Mouse (Mus musculus) embryonic facial prominence, embryonic 13.5 days (tissue): ENCODE measurements around the gene Orai2. TPM values are rescaled to one million over a fixed set of nuclear protein-coding genes. Genes with fewer than 3 reads are reported as not detected.
"Not testable (repeated sequence)": the region's sequence is repeated elsewhere in the genome, so short reads cannot be mapped to it uniquely, and the experiment has no call there.

Experiments
- ATAC-seq: fragments of 200-750 bp; cut with Nextera tagmentation; 2 replicates; pipeline ENCODE4 v1.8.0; 2017; ENCODE audit warnings: low read depth; ENCODE audit not compliant: insufficient number of reproducible peaks, insufficient read depth, low FRiP score, low TSS enrichment
- H3K27ac ChIP-seq: fragments of 300-500 bp; sonication (generic); 2 replicates; pipeline ENCODE4 v1.5.1; 2015; ENCODE audit warnings: moderate library complexity, mild to moderate bottlenecking, inconsistent platforms
- H3K27me3 ChIP-seq: fragments of 300-500 bp; sonication (generic); 2 replicates; pipeline ENCODE4 v1.6.1; 2015; ENCODE audit warnings: mild to moderate bottlenecking, inconsistent platforms
- H3K36me3 ChIP-seq: fragments of 300-500 bp; sonication (generic); 2 replicates; pipeline ENCODE4 v1.6.1; 2015; ENCODE audit warnings: mild to moderate bottlenecking, inconsistent platforms
- H3K4me1 ChIP-seq: fragments of 300-500 bp; sonication (generic); 2 replicates; pipeline ENCODE4 v1.6.1; 2015; ENCODE audit warnings: inconsistent platforms
- H3K4me2 ChIP-seq: fragments of 300-500 bp; sonication (generic); 2 replicates; pipeline ENCODE4 v1.6.1; 2015; ENCODE audit warnings: moderate library complexity, mild to moderate bottlenecking, inconsistent platforms
- H3K4me3 ChIP-seq: fragments of 300-500 bp; sonication (generic); 2 replicates; pipeline ENCODE4 v1.5.1; 2015; ENCODE audit warnings: mild to moderate bottlenecking, inconsistent platforms
- H3K9ac ChIP-seq: fragments of 300-500 bp; sonication (generic); 2 replicates; pipeline ENCODE4 v1.6.1; 2015; ENCODE audit warnings: mild to moderate bottlenecking, inconsistent platforms
- H3K9me3 ChIP-seq: fragments of 300-500 bp; sonication (generic); 2 replicates; pipeline ENCODE4 v1.6.1; 2016; ENCODE audit warnings: inconsistent platforms
- WGBS: fragments of 180-500 bp; shearing (Covaris S2); methylation state at CpG from one replicate; pipeline ENCODE4 v1.1.7; 2015; ENCODE audit warnings: mixed read lengths; 5-methylcytosine and 5-hydroxymethylcytosine counted together
- polyA plus RNA-seq: library from polyadenylated mRNA; unstranded; fragments of >200 nt; fragmentation: Nextera tagmentation; extraction: Ambion mirVana; gene quantifications from 2 replicates; pipeline ENCODE4 v1.2.1, GENCODE M21; 2015

The Orai2 gene
- polyA plus RNA-seq = 13.3 and 17.7 TPM in 2 replicates

- Histone ChIP-seq H3K36me3 (peaks cover 12% of the 10 kb centered on the region), H3K4me1 (peaks cover 24% of the 10 kb centered on the region), H3K4me3 (peak within 1 kb of the TSS; percentile 62), H3K27me3 (no peaks in the 10 kb centered on the region), H3K9me3 (no peaks in the 10 kb centered on the region), H3K27ac (peak within 1 kb of the TSS; percentile 75), H3K9ac (peak within 1 kb of the TSS; percentile 81), H3K4me2 (peak within 1 kb of the TSS; percentile 92)
- peak; percentile 81 for ATAC-seq
- 5% methylated on average over 48 of the region's 49 CpGs for WGBS
Observed at GRCm38 (mm10) chr5:136170512-136171362, at the start of gene Orai2. Orai2 (minus strand) TSS chr5:136170713.

GRCm38 (mm10) chr5:136218585-136218984 lies 48.1 kb upstream of the Orai2 start:
- H3K4me2 ChIP-seq = no peak overlapping the region
- H3K9ac ChIP-seq = no peak overlapping the region
- WGBS = 82% methylated on average over 12 of the region's 12 CpGs
- no peak for ATAC-seq
- H3K4me1 ChIP-seq = no peaks in the 10 kb centered on the region
- peaks cover 39% of the 10 kb centered on the region for H3K36me3 ChIP-seq
- H3K9me3 ChIP-seq = 0 out of 2 replicates have a peak, but pooled peaks cover 4% of the 10 kb centered on the region
- no peaks in the 10 kb centered on the region for H3K27me3 ChIP-seq
- H3K27ac ChIP-seq = no peak overlapping the region
- no peak overlapping the region for H3K4me3 ChIP-seq

GRCm38 (mm10) chr5:136217932-136218381 lies 47.4 kb upstream of the Orai2 start:
- H3K4me2 ChIP-seq = no peak overlapping the region
- no peak for ATAC-seq
- H3K4me3 ChIP-seq = no peak overlapping the region
- no peak overlapping the region for H3K27ac ChIP-seq
- 69% methylated on average over 4 of the region's 4 CpGs for WGBS
- H3K9ac ChIP-seq = no peak overlapping the region
- H3K36me3 ChIP-seq = peaks cover 32% of the 10 kb centered on the region
- H3K9me3 ChIP-seq = 0 out of 2 replicates have a peak, but pooled peaks cover 4% of the 10 kb centered on the region
- no peaks in the 10 kb centered on the region for H3K27me3 ChIP-seq
- H3K4me1 ChIP-seq = no peaks in the 10 kb centered on the region

- Histone ChIP-seq H3K4me3 (no peak overlapping the region), H3K9me3 (0 out of 2 replicates have a peak, but pooled peaks cover 4% of the 10 kb centered on the region), H3K36me3 (peaks cover 28% of the 10 kb centered on the region), H3K4me1 (no peaks in the 10 kb centered on the region), H3K27ac (no peak overlapping the region), H3K27me3 (no peaks in the 10 kb centered on the region), H3K4me2 (no peak overlapping the region), H3K9ac (no peak overlapping the region)
- ATAC-seq = no peak
- 83% methylated on average over 18 of the region's 18 CpGs for WGBS
Observed at GRCm38 (mm10) chr5:136217004-136217665, 46.6 kb upstream of the Orai2 start.

- Histone ChIP-seq H3K4me1 (no peaks in the 10 kb centered on the region), H3K9me3 (0 out of 2 replicates have a peak, but pooled peaks cover 4% of the 10 kb centered on the region), H3K27me3 (no peaks in the 10 kb centered on the region), H3K4me3 (no peak overlapping the region), H3K36me3 (peaks cover 18% of the 10 kb centered on the region), H3K9ac (no peak overlapping the region), H3K4me2 (no peak overlapping the region), H3K27ac (no peak overlapping the region)
- ATAC-seq = no peak
- 82% methylated on average over 5 of the region's 5 CpGs for WGBS
Observed at GRCm38 (mm10) chr5:136215958-136216357, 45.4 kb upstream of the Orai2 start.

GRCm38 (mm10) chr5:136215211-136215610 lies 44.7 kb upstream of the Orai2 start:
- Histone ChIP-seq H3K36me3 (peaks cover 17% of the 10 kb centered on the region), H3K9ac (no peak overlapping the region), H3K4me1 (no peaks in the 10 kb centered on the region), H3K9me3 (0 out of 2 replicates have a peak, but pooled peaks cover 4% of the 10 kb centered on the region), H3K27me3 (no peaks in the 10 kb centered on the region), H3K4me2 (no peak overlapping the region), H3K4me3 (no peak overlapping the region), H3K27ac (no peak overlapping the region)
- no peak for ATAC-seq
- 89% methylated on average over 3 of the region's 3 CpGs for WGBS

- Histone ChIP-seq H3K36me3 (peaks cover 6% of the 10 kb centered on the region), H3K9ac (no peak overlapping the region), H3K27me3 (no peaks in the 10 kb centered on the region), H3K4me3 (no peak overlapping the region), H3K4me1 (no peaks in the 10 kb centered on the region), H3K27ac (no peak overlapping the region), H3K9me3 (0 out of 2 replicates have a peak, but pooled peaks cover 4% of the 10 kb centered on the region), H3K4me2 (no peak overlapping the region)
- 81% methylated on average over 5 of the region's 5 CpGs for WGBS
- no peak for ATAC-seq
Observed at GRCm38 (mm10) chr5:136213716-136214115, 43.2 kb upstream of the Orai2 start.

- 94% methylated on average over 11 of the region's 11 CpGs for WGBS
Observed at GRCm38 (mm10) chr5:136212716-136213115, 42.2 kb upstream of the Orai2 start.

GRCm38 (mm10) chr5:136211341-136212102 lies 41.0 kb upstream of the Orai2 start:
- H3K4me3 ChIP-seq, H3K9ac ChIP-seq, H3K9me3 ChIP-seq, H3K4me2 ChIP-seq, H3K27me3 ChIP-seq, H3K27ac ChIP-seq, H3K36me3 ChIP-seq, ATAC-seq, H3K4me1 ChIP-seq: not testable (repeated sequence)
- WGBS = 90% methylated on average over 14 of the region's 14 CpGs

More at GRCm38 (mm10) chr5:136212716-136213115, 42.2 kb upstream of the Orai2 start:
- no peak overlapping the region for H3K4me3 ChIP-seq
- ATAC-seq = no peak
- no peak overlapping the region for H3K27ac ChIP-seq
- H3K9me3 ChIP-seq = 0 out of 2 replicates have a peak, but pooled peaks cover 4% of the 10 kb centered on the region
- no peaks in the 10 kb centered on the region for H3K27me3 ChIP-seq
- no peak overlapping the region for H3K9ac ChIP-seq
- H3K4me1 ChIP-seq = no peaks in the 10 kb centered on the region
- H3K4me2 ChIP-seq = no peak overlapping the region
- no peaks in the 10 kb centered on the region for H3K36me3 ChIP-seq

GRCm38 (mm10) chr5:136210549-136210948 lies 40.0 kb upstream of the Orai2 start:
- ATAC-seq = no peak
- Histone ChIP-seq H3K27me3 (no peaks in the 10 kb centered on the region), H3K4me2 (no peak overlapping the region), H3K27ac (no peak overlapping the region), H3K4me3 (no peak overlapping the region), H3K9me3 (0 out of 2 replicates have a peak, but pooled peaks cover 4% of the 10 kb centered on the region), H3K4me1 (no peaks in the 10 kb centered on the region), H3K36me3 (no peaks in the 10 kb centered on the region), H3K9ac (no peak overlapping the region)
- WGBS = 71% methylated on average over 5 of the region's 5 CpGs

- H3K9me3 ChIP-seq = no peaks in the 10 kb centered on the region
- no peak for ATAC-seq
- H3K36me3 ChIP-seq = peaks cover 4% of the 10 kb centered on the region
- no peak overlapping the region for H3K9ac ChIP-seq
- no peak overlapping the region for H3K4me2 ChIP-seq
- H3K27me3 ChIP-seq = no peaks in the 10 kb centered on the region
- WGBS = 28% methylated on average over 7 of the region's 7 CpGs
- H3K27ac ChIP-seq = no peak overlapping the region
- H3K4me1 ChIP-seq = peaks cover 12% of the 10 kb centered on the region
- no peak overlapping the region for H3K4me3 ChIP-seq
Observed at GRCm38 (mm10) chr5:136201832-136202231, 31.3 kb upstream of the Orai2 start.
